Mouse (Mus musculus): ENCODE results near the gene Ppm1k.
"Not testable (repeated sequence)": the region's sequence is repeated elsewhere in the genome, so short reads cannot be mapped to it uniquely, and the experiment has no call there.

Gene Ppm1k

GRCm38 (mm10) chr6:57532022-57532421, 3.2 kb downstream of the Ppm1k start:
- DNase-seq (ENCODE audit: low read depth, low spot score) = no peak

- peak; percentile 44 for DNase-seq (ENCODE audit: low read depth, low spot score)
Observed at GRCm38 (mm10) chr6:57531441-57531840, 3.8 kb downstream of the Ppm1k start.

GRCm38 (mm10) chr6:57531011-57531410, 4.3 kb downstream of the Ppm1k start:
- no peak for DNase-seq (ENCODE audit: low read depth, low spot score)

DNA sequence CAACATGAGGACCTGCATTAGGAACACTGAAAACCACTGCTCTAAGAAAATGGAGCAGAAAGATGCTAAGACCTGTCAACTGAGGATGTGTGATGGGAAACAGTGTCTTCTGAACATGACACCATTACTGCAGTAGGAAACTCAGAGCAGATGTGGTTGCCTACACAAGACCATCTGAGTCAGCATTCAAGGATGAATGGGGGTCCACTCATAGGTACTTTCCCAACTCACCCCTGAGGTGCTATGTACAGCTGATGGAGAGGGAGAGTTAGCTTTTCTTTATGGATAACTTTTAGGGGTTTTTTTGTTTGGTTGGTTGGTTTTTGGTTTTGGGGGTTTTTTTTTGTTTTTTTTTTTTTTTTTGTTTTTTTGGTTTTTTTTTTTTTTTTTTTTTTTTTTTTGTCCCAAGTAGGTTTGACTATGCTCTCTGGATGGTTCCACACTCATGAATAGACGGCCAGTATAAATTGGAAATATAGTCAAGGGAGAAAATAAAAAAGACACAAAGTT, 5.9 kb downstream of the Ppm1k start:
- DNase-seq (ENCODE audit: low read depth, low spot score) = no peak

DNA sequence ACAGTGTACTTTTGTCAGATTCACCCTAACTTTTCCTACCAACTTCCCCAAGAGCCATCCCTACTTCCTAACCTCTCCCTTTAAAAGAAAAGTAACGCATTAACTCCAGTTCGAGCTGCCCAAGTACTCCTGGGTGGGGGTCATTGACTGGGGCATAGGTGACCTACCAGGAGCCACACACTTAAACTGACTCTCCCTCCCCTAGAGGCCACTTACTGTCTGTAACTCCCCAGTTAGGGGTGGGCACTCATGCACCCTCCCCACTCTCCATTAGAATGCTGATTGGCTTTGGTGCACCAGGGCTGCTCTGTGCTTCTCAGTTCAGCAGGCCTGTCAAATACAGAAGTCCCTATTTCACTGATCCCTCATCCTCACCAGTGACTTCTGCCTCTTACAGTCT, 8.3 kb downstream of the Ppm1k start:
- DNase-seq (ENCODE audit: low read depth, low spot score) = no peak

DNA sequence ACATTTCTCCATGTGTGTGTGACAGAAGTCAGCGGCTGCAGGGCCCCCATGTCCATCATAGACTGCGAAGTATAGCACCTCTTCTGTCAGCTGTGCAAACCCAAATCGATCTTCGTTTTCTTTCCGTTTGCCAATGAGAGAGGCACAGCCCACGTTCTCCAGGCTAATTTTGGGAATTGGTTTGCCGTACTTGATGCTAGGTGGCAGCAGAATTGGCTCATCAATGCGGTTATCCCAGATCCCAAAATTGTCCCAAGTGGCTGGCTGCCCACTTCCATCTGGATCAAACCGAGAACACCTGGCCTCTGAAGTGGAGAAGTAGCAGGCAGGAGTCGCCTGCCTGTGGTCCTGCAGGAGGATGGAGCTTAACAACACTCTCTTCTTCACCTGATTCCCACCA, 10.5 kb downstream of the Ppm1k start:
- no peak for DNase-seq (ENCODE audit: low read depth, low spot score)

GRCm38 (mm10) chr6:57520749-57521652, 14.3 kb downstream of the Ppm1k start:
- DNase-seq (ENCODE audit: low read depth, low spot score) = no peak

- DNase-seq (ENCODE audit: low read depth, low spot score) = no peak
Observed at GRCm38 (mm10) chr6:57514035-57514374, 21.3 kb downstream of the Ppm1k start.

DNA sequence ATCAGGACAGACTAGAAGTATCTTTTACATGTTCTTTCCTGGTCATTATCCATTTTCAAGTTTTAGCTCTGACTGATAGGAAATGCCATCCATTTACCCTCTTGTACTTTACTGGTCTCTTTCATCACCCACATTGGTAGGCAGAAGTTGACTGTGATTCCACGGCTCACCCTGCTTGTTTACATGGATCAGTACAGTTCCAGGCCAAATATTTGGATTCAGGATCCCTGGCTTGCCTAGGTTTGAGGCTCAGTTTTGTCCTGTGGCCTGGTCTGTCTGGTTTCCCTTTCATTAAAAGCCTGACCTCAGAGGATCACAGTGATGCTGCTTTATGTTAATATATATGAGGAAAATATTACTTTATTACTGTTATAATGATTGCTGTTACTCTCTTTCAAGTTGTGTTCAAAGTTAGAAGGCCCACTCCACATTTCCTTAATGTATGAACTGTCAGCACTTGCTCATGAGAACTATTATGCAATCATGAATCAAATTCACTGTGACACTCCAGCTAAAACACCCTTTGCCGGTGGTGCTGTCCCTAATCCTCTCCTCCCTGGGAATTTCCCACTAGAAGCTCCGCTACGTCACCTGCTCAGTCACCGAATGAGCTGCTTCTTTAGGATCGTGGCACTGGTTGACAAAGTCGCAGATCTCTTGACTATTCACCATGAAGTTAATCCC, 21.8 kb downstream of the Ppm1k start:
- DNase-seq (ENCODE audit: low read depth, low spot score) = no peak

- no peak for DNase-seq (ENCODE audit: low read depth, low spot score)
Observed at GRCm38 (mm10) chr6:57511899-57512298, 23.4 kb downstream of the Ppm1k start.

GRCm38 (mm10) chr6:57503662-57504379, 31.4 kb downstream of the Ppm1k start:
- DNase-seq (ENCODE audit: low read depth, low spot score) = no peak

- DNase-seq (ENCODE audit: low read depth, low spot score) = no peak
Observed at GRCm38 (mm10) chr6:57499209-57499608, 36.1 kb downstream of the Ppm1k start.

- not testable (repeated sequence) for DNase-seq (ENCODE audit: low read depth, low spot score)
Observed at GRCm38 (mm10) chr6:57468161-57468560, 67.1 kb downstream of the Ppm1k start.

Measured in CD4-positive helper T cell, adult 2 months (primary cell).